Mouse (Mus musculus) bone marrow macrophage, adult 2 months (primary cell): Measurements from ENCODE around the gene Dph5. TPM values are rescaled to one million over a fixed set of nuclear protein-coding genes. Genes with fewer than 3 reads are reported as not detected.
A peak's percentile ranks its signal among the peaks of the same experiment; 100 is the strongest.
"Not testable (repeated sequence)": the region's sequence is repeated elsewhere in the genome, so short reads cannot be mapped to it uniquely, and the experiment has no call there.

Experiments
- H3K27ac ChIP-seq: 2 replicates; pipeline ENCODE4 v1.5.1; 2012; ENCODE audit warnings: low read depth, low read length; ENCODE audit not compliant: insufficient read depth
- H3K4me1 ChIP-seq: 2 replicates; pipeline ENCODE4 v1.6.1; 2012; ENCODE audit warnings: low read length; ENCODE audit not compliant: control insufficient read depth, insufficient read depth
- H3K4me3 ChIP-seq: 2 replicates; pipeline ENCODE4 v1.5.1; 2012; ENCODE audit warnings: mild to moderate bottlenecking, low read length, moderate library complexity; ENCODE audit not compliant: insufficient read depth
- CTCF ChIP-seq: IDR thresholded peaks from 2 replicates; pipeline ENCODE4 v1.5.1; 2012; ENCODE audit warnings: low read depth, mild to moderate bottlenecking, low read length, moderate library complexity
- POLR2A ChIP-seq: IDR thresholded peaks from 2 replicates; pipeline ENCODE4 v1.6.1; 2012; ENCODE audit warnings: mild to moderate bottlenecking, low read depth, low read length, borderline replicate concordance
- polyA plus RNA-seq: library from polyadenylated mRNA; stranded (reverse); fragments of >200 nt; gene quantifications from 2 replicates; pipeline ENCODE4 v1.2.4, GENCODE M21; 2012; ENCODE audit not compliant: missing spikeins, insufficient read depth, insufficient read length

Gene Dph5
- polyA plus RNA-seq, 1 experiment, result 9.2 TPM

- TF ChIP-seq POLR2A (no peak), CTCF (no peak)
These were observed 4.7 kb downstream of the Dph5 start for GRCm38 (mm10) chr3:115892341-115892740.

GRCm38 (mm10) chr3:115893166-115893565 lies 5.5 kb downstream of the Dph5 start:
- no peak for TF ChIP-seq POLR2A
- no peak for TF ChIP-seq CTCF
- Histone ChIP-seq H3K4me3 (no peak overlapping the region), H3K4me1 (no peaks in the 10 kb centered on the region; the same call in 1 of the 2 replicates), H3K27ac (no peak overlapping the region)

More at GRCm38 (mm10) chr3:115892341-115892740, 4.7 kb downstream of the Dph5 start:
- Histone ChIP-seq H3K4me3 (no peak overlapping the region), H3K27ac (no peak overlapping the region), H3K4me1 (no peaks in the 10 kb centered on the region; the same call in 1 of the 2 replicates)

- no peak for TF ChIP-seq POLR2A
- TF ChIP-seq CTCF, result no peak
- H3K4me1 ChIP-seq, result peaks cover 9% of the 10 kb centered on the region
- no peak overlapping the region for H3K4me3 ChIP-seq
- H3K27ac ChIP-seq, result no peak overlapping the region
These were observed 10.8 kb downstream of the Dph5 start for GRCm38 (mm10) chr3:115898354-115898948.

- TF ChIP-seq POLR2A (no peak), CTCF (no peak)
- H3K4me3 ChIP-seq, result no peak overlapping the region
- peaks cover 9% of the 10 kb centered on the region for H3K4me1 ChIP-seq
- peak overlapping the region; percentile 36 for H3K27ac ChIP-seq
These were observed 14.8 kb downstream of the Dph5 start for GRCm38 (mm10) chr3:115902301-115902956.

GRCm38 (mm10) chr3:115905067-115905466 lies 17.4 kb downstream of the Dph5 start:
- Histone ChIP-seq H3K4me3 (no peak overlapping the region), H3K27ac (no peak overlapping the region), H3K4me1 (peaks cover 9% of the 10 kb centered on the region)
- TF ChIP-seq POLR2A, result no peak
- no peak for TF ChIP-seq CTCF

GRCm38 (mm10) chr3:115905567-115905966 lies 17.9 kb downstream of the Dph5 start:
- peaks cover 9% of the 10 kb centered on the region for H3K4me1 ChIP-seq
- H3K4me3 ChIP-seq, result no peak overlapping the region
- TF ChIP-seq POLR2A (no peak), CTCF (no peak)
- no peak overlapping the region for H3K27ac ChIP-seq

- not testable (repeated sequence) for H3K4me3 ChIP-seq, H3K27ac ChIP-seq, H3K4me1 ChIP-seq
These were observed 19.8 kb downstream of the Dph5 start for GRCm38 (mm10) chr3:115907406-115907805.

DNA sequence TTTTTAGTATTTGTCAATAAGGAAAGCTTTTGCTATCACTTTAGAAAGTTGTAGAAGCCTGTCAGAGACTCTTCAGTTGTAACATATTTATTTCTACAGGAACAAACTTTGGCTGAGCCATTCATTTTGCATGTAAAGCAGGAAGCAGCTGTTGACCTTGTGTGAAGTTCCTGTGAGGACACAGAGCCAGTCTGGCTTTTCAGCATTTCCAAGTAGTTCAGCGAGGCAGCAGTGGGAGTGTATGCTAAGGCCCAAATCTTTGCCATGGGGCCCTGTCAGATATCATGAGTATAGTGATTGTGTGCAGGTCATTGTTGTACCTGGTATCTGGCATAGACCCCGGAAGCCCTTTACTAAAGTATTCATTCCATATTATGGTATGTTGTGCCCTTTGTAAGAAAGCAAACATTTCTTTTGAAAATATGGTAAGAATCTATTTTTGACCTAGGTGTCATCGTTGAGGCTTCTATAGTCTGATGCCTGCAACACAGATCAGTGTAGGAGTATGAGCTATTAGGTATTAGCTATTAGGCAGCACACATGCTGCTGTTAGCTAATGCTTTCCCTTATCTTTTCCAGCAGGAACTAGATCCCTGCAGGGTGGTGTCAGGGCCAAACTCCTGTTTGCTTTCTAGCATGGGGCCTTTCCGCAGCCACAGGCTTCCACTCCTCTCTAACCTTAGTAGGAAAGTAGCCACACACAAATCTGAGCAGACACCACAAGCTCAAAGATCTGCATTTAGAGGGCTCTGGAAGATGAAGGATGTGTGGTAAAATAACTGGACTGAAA lies 37.0 kb downstream of the Dph5 start:
- Histone ChIP-seq H3K27ac (no peak overlapping the region), H3K4me1 (0 out of 2 replicates have a peak, but pooled peaks cover 2% of the 10 kb centered on the region), H3K4me3 (no peak overlapping the region)
- TF ChIP-seq POLR2A (no peak), CTCF (no peak)

DNA sequence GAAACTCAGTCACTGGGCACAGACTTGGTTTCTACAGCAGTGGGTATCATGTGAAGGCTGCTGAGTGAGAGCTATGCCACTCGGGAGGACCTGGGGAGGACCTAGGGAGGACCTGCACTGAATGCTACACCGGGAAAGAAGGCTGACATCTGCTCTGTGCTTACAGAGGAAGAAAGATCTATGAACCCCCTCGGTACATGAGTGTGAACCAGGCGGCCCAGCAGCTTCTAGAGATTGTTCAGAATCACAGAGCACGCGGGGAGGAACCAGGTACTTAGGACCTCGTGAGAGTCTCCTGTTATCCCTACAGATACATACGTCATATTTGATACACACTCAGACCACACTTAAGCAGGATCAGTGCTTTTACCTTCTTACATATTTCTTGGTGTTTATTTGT lies 38.9 kb downstream of the Dph5 start:
- Histone ChIP-seq H3K4me3 (no peak overlapping the region), H3K27ac (no peak overlapping the region), H3K4me1 (0 out of 2 replicates have a peak, but pooled peaks cover 2% of the 10 kb centered on the region)
- TF ChIP-seq CTCF (no peak), POLR2A (no peak)

DNA sequence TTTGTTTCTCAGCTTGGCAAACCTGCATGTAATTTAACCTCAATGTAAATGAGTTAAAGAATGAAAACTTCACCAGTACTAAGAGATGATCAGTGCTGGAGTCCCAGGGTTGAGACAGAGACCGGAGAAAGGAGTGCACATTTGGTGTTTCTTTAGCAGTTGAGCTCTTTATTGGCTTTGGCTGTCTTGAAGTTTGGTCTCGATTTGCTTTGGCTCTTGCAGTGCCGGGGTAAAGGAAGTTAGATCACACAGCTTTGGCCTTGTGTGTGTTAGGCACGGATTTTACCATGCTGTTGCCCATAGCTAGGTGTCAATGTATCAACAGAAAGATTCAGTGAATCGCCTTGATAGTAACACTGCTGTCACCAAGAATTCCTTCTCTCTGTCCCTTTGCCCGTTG lies 44.1 kb downstream of the Dph5 start:
- H3K4me3 ChIP-seq, result no peak overlapping the region
- no peaks in the 10 kb centered on the region for H3K4me1 ChIP-seq
- H3K27ac ChIP-seq, result no peak overlapping the region
- TF ChIP-seq POLR2A (no peak), CTCF (no peak)
